Mouse (Mus musculus) monocyte, adult 5-6 weeks (primary cell): Measurements from ENCODE around the gene C2. TPM values are rescaled to one million over a fixed set of nuclear protein-coding genes. Genes with fewer than 3 reads are reported as not detected.

Experiments
- ATAC-seq: fragments of 153-309, 156-312 bp; replicated peaks from 2 replicates; pipeline ENCODE4 v1.8.0; 2017; ENCODE audit warnings: mild to moderate bottlenecking; ENCODE audit not compliant: low TSS enrichment, insufficient number of reproducible peaks, severe bottlenecking, poor library complexity, low FRiP score
- total RNA-seq: library from RNA; stranded (forward); fragments of 200-1000, 200-491, 200-594 nt; gene quantifications from 3 replicates; pipeline ENCODE4 v1.2.3, GENCODE M21; 2017

C2 gene
- total RNA-seq, 1 experiment from 2014 or later, result not detected

DNA sequence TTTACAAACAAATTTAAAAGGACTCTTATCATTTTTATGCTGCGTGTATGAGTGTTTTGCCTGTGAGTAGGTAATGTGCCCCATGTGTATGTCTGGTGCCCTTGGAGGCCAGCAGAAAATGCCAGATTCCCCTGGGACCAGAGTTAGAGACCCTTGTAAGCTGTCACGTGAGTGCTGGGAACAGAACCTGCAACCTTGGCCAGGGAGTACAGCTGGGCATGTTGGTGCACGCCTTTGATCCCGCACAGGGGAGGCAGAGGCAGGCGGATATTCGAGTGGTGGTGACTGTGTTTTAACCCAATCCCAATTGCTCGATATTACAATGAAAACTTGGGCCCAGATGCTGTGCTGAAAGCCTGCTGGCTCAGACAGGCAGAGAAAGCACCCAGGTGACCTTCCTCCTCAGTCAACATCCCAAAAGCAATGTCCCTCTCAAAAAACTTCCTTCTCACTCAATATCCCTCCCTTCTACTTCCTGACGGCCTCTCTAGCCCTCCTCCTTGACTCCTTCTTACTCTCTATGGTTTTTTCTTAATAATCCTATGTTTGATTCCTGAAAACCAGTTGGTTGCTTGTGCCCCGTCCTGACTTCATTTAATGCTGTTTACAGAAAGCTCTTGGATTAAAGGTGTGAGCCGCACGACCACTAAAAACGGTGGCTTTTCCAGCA lies 7.9 kb downstream of the C2 start:
- no peak for ATAC-seq

GRCm38 (mm10) chr17:34887942-34888341 lies 10.1 kb downstream of the C2 start:
- ATAC-seq, result no peak

- ATAC-seq, result no peak
Observed at GRCm38 (mm10) chr17:34885615-34886014, 12.4 kb downstream of the C2 start.

DNA sequence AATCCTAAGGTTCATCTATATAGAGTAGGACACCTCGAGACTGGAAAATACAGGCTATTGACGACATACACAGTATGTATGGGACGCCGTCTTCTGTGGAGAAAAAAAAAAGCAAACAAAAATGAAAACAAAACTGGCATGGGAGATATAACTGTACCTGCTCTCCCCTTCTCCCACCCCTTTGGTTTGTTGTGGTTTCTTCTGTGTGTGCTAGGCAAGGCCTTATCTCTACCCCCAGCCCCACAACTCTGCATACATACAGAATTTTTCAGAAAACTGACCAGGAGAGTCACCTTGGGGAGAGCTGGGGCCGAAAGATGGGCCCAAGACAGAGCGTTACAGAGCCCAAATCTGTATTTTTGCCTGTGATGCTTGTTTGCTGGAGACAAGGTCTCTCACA lies 13.4 kb downstream of the C2 start:
- no peak for ATAC-seq

- ATAC-seq, result peak; percentile 65; the same call in 1 of the 2 replicates
Observed at GRCm38 (mm10) chr17:34883332-34883731, 14.7 kb downstream of the C2 start.

DNA sequence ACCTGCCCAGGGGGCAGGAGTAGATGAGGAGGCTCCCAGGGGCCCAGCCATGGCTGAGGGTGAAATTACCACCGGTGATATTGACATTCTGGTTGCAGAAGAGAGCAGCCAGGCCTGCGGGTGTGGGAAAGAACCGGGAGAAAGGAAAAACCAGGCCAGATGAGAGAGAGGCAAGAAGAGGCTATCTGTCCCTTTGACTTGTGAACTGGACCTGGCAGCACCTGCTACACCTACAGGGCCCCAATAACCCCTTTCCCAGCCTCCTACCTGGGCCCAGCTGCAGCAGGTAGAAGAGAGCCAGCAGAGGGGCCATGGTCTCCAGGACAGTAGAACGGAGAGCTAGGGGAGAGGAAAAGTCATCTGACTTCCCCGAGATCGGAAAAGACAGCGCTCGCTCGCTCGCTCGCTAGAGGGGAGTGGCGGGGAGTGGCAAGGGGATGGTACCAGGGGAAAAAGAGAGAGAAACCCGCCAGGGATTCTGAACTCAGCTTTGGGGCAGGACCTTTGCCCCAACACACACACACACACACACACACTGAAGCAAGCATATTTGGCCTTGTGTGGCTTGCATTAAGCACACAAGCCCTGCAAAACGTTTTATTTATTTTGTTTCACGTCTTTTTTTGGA lies 16.3 kb downstream of the C2 start, which contains the start of gene Gm20547:
Gm20547 (minus strand) TSS at position 360 of the 628 bp plus-strand sequence.
- ATAC-seq, result no peak

- no peak for ATAC-seq
Observed at GRCm38 (mm10) chr17:34881166-34881565, 16.9 kb downstream of the C2 start.

GRCm38 (mm10) chr17:34879336-34879879 lies 18.7 kb downstream of the C2 start, which contains the start of gene Zbtb12:
Gene Zbtb12, plus strand, starts transcription at chr17:34879483.
- no peak for ATAC-seq

GRCm38 (mm10) chr17:34874321-34874720 lies 23.7 kb downstream of the C2 start:
- no peak for ATAC-seq

GRCm38 (mm10) chr17:34865981-34866380 lies 32.1 kb downstream of the C2 start:
- ATAC-seq, result no peak

GRCm38 (mm10) chr17:34862416-34863081 lies 35.5 kb downstream of the C2 start, which contains the start of gene Cfb:
Gene Cfb, minus strand, starts transcription at chr17:34862518.
- no peak for ATAC-seq

GRCm38 (mm10) chr17:34861704-34862415 lies 36.2 kb downstream of the C2 start:
- ATAC-seq, result no peak

DNA sequence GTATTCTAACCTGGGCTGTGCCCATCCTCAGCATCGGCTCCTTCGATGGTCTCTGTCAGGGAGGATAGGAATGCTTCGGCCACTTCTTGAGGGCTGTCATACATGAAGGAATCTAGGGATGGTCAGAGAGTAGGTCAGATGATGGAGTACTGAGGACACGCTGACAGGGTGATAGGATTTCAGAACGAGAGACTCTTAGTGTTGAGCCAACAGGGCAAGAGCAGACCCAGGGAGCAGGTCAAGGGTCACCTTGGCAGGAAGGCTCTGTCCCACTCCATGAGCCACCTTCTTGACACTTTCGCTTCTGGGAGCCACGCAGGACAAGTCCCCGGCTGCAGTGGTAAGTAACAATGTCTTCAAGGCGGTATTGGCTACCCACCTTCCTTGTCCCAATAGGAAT lies 37.6 kb downstream of the C2 start:
- ATAC-seq, result no peak

- no peak for ATAC-seq
Observed at GRCm38 (mm10) chr17:34858670-34859069, 39.4 kb downstream of the C2 start.

DNA sequence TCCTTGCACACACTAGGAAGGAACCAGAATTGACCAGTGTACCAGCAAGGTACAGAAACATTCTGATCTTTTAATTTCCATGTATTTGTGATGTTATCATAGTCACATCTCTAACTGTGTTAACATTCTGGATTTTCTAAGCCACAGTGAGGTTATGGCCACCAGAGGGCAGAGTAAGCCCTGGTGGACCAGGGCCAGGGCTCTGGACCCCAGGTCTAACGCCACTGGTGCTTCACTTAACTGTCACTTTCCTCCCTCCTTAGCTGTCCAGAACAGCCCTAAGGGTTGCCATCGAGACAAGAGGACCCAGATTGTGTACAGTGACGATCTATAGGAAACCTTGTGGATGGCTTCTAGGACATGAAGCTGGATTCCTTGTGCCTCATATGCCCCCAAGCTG lies 42.2 kb downstream of the C2 start:
- peak; percentile 51; the same call in 1 of the 2 replicates for ATAC-seq

DNA sequence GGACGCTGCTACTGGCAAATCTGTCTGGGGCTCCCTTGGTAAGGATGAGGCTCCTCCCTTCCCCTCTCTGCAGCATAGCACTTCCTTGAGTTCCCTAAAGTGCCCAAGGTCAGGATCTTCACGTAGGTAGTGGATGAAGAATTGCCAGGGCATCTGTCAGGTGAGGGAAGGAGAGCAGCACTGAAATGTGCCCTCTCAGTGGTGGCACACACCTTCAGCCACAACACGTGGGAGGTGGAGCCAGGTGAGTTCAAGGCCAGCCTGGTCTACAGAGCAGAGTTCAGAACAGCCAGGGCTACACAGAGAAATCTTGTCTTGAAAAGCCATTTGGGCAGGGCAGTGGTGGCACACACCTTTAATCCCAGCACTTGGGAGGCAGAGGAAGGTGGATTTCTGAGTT lies 43.3 kb downstream of the C2 start:
- ATAC-seq, result no peak

DNA sequence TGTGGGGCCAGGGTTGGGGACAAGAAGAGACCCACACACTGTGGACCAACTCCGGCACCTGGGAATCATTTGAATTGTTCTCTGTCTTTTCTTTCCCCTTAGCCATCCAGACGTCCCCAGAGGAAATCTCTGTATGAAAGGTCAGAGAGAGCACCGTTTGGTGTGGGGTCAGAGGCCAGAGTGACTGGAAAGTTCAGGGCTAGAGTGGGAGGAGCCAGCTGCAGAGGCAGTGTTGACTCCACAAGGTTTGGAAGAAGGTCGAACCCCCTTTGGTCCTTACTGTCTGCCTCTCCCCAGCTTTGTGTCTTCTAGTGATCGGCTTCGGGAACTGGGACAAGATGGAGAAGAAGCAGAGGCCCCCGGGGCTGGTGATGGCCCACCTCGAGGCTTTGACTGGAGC lies 44.6 kb downstream of the C2 start:
- ATAC-seq, result no peak

DNA sequence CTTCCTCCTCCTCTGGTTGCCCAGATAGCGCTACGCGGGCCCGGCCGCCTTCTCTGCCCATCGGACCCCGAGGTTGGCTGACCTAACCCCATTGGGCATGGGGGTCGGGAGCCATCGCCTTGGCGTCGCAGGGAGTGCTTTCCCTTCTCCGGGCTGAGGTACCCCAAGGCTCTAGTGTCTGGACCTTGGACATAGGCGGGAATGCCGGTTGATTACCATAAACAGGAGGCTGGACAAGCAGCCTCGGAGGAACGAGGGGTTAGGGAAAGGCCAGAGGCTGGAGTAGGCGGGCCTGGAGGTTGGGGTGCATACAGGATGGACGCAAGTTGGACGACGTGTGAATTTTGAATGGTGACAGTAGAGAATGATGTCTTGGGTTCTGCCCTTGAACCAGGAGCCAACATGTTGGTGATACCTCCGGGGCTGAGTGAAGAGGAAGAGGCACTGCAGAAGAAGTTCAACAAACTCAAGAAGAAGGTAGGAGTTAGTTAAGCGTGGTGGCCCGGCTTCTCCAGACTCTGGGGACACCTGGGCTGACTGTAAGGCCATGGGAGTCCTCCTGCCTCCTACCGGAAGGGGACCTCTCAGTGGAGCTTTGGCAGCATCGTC lies 47.4 kb downstream of the C2 start:
- 0 out of 2 replicates have a peak, but pooled peaks have one; percentile 2 for ATAC-seq
